Mouse (Mus musculus): ENCODE data around the gene Cobl.

DNA sequence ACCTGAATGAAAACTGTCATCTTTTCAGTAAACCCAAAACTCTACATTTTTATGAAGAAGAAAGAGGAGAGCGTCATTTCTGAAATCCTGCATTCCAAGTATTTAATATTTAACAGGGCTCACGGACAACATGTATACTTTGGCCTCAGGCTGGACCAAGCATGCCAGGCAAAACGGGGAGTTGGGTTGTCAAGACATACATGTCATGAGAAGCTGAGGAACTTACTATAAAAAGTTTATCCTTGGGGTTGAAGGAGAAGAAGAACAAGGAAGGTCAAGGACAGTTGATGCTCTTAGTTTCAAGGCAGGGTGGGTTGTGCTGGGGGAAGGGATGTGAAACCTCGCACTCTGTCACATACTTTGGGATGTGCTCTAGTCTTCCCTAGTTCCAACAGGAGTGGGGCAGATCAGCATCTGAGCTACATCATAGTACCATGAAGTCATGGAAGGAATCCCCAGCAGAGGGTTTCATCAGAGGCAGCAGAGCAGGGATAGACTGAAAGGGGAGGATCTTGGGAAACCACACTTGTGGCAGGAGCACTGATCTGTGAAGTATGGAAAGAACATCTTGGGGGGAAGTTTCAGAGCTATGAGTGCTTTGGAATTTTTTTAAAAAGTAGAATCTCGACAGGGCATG, 9.7 kb upstream of the Cobl start:
- no peak for TF ChIP-seq CTCF (IDR thresholded peaks at IDR 0.05; ENCODE audit: low read depth)
- no peak for TF ChIP-seq EP300 (IDR thresholded peaks at IDR 0.05; ENCODE audit: low read depth)
